18 mouse cellular contexts compared by ENCODE assay signal in genomic region chr11:5451341-5451740, GRCm38 (mm10). TPM values are rescaled to one million over a fixed set of nuclear protein-coding genes. Genes with fewer than 3 reads are reported as not detected.
DNase-seq lines count a peak whose midpoint lies in the region; ATAC-seq and TF ChIP-seq lines count a peak whose summit lies in the region.
"Had no signal": no experiment of that assay in that cellular context is flagged by ENCODE, and none has a peak within 500 bp of the region (broad histone marks: within the 10 kb centered on the region; RNA-seq: fewer than 3 reads in every experiment).

No protein-coding gene starts in this region.

- no peaks in the 10 kb centered on the region for H3K9me3 ChIP-seq in heart, embryonic 10.5 days
- H3K9me3 ChIP-seq in liver, embryonic 12.5 days (replicated peaks): no peaks in the 10 kb centered on the region
- H3K9me3 ChIP-seq in hindbrain, embryonic 12.5 days (replicated peaks): no peaks in the 10 kb centered on the region
- H3K9me3 ChIP-seq in neural tube, embryonic 15.5 days (replicated peaks): no peaks in the 10 kb centered on the region
- H3K9me3 ChIP-seq: forebrain, embryonic 12.5 days; G1E; heart, embryonic 12.5 days; limb, embryonic 13.5 days; neural tube, embryonic 13.5 days had no signal

- no peaks in the 10 kb centered on the region for H3K36me3 ChIP-seq in heart, embryonic 10.5 days
- no peaks in the 10 kb centered on the region for H3K36me3 ChIP-seq in liver, adult 2 months (ENCODE audit: control insufficient read depth, insufficient read depth, low read length)
- H3K36me3 ChIP-seq in liver, embryonic 12.5 days: no peaks in the 10 kb centered on the region
- H3K36me3 ChIP-seq in hindbrain, embryonic 12.5 days: no peaks in the 10 kb centered on the region
- H3K36me3 ChIP-seq in neural tube, embryonic 15.5 days: no peaks in the 10 kb centered on the region
- H3K36me3 ChIP-seq: forebrain, embryonic 12.5 days; G1E; heart, embryonic 12.5 days; limb, embryonic 13.5 days; neural tube, embryonic 13.5 days had no signal

- no peaks in the 10 kb centered on the region for H3K79me2 ChIP-seq in liver, adult 2 months (ENCODE audit: control insufficient read depth, insufficient read depth, low read length)

- WGBS in heart, embryonic 10.5 days: 64% methylated on average over 4 of the region's 4 CpGs
- WGBS in liver, adult 2 months: 71% methylated on average over 4 of the region's 4 CpGs
- WGBS in liver, embryonic 12.5 days (ENCODE audit: insufficient replicate concordance): 53% methylated on average over 4 of the region's 4 CpGs
- WGBS in hindbrain, embryonic 12.5 days: 69% methylated on average over 4 of the region's 4 CpGs
- 63% methylated on average over 4 of the region's 4 CpGs for WGBS in neural tube, embryonic 15.5 days

- no peak overlapping the region for H3K4me3 ChIP-seq in heart, embryonic 10.5 days
- no peak overlapping the region for H3K4me3 ChIP-seq in liver, adult 2 months (ENCODE audit: insufficient read depth, low read depth, low read length)
- no peak overlapping the region for H3K4me3 ChIP-seq in liver, embryonic 12.5 days
- no peak overlapping the region for H3K4me3 ChIP-seq in hindbrain, embryonic 12.5 days
- H3K4me3 ChIP-seq in neural tube, embryonic 15.5 days (replicated peaks): no peak overlapping the region
- H3K4me3 ChIP-seq: forebrain, embryonic 12.5 days; heart, embryonic 12.5 days; limb, embryonic 13.5 days; neural tube, embryonic 13.5 days had no signal

- no peak overlapping the region for H3K4me2 ChIP-seq in liver, embryonic 12.5 days
- H3K4me2 ChIP-seq in hindbrain, embryonic 12.5 days (replicated peaks): no peak overlapping the region
- H3K4me2 ChIP-seq in neural tube, embryonic 15.5 days: no peak overlapping the region
- H3K4me2 ChIP-seq: forebrain, embryonic 12.5 days; heart, embryonic 12.5 days; limb, embryonic 13.5 days; neural tube, embryonic 13.5 days had no signal

- peak; percentile 22 for DNase-seq in heart, adult 11 months
- no peak for DNase-seq in heart, embryonic 10.5 days (ENCODE audit: low spot score)
- no peak for DNase-seq in liver, adult 2 months (ENCODE audit: extremely low read depth, low read depth, low spot score)
- peak; percentile 11 for DNase-seq in thymus, postnatal 0 days (ENCODE audit: low spot score)
- no peak for DNase-seq in thymus, adult 18-20 months
- DNase-seq: cerebellum, postnatal 14 days; gastrocnemius, postnatal 36 days; heart, postnatal 36 days; lung, postnatal 14 days; right cerebral cortex, postnatal 14 days had no signal

- TF ChIP-seq CTCF in liver, adult 2 months (IDR thresholded peaks at IDR 0.05; ENCODE audit: low read depth, low read length): peak; percentile 41

- no peak overlapping the region for H3K9ac ChIP-seq in liver, adult 2 months (ENCODE audit: low read depth, low read length)
- H3K9ac ChIP-seq in liver, embryonic 12.5 days: no peak overlapping the region
- H3K9ac ChIP-seq in hindbrain, embryonic 12.5 days: no peak overlapping the region
- no peak overlapping the region for H3K9ac ChIP-seq in neural tube, embryonic 15.5 days (replicated peaks)
- H3K9ac ChIP-seq: forebrain, embryonic 12.5 days; heart, embryonic 12.5 days; limb, embryonic 13.5 days; neural tube, embryonic 13.5 days had no signal

- H3K4me1 ChIP-seq in heart, embryonic 10.5 days: no peaks in the 10 kb centered on the region
- H3K4me1 ChIP-seq in liver, adult 2 months (ENCODE audit: control insufficient read depth, insufficient read depth, low read length): peaks cover 8% of the 10 kb centered on the region
- H3K4me1 ChIP-seq in liver, embryonic 12.5 days: no peaks in the 10 kb centered on the region
- H3K4me1 ChIP-seq in hindbrain, embryonic 12.5 days: no peaks in the 10 kb centered on the region
- H3K4me1 ChIP-seq in neural tube, embryonic 15.5 days: no peaks in the 10 kb centered on the region
- H3K4me1 ChIP-seq: forebrain, embryonic 12.5 days; heart, embryonic 12.5 days; limb, embryonic 13.5 days; neural tube, embryonic 13.5 days had no signal

- TF ChIP-seq POLR2A in liver, adult 2 months (IDR thresholded peaks at IDR 0.05; ENCODE audit: extremely low read depth, insufficient read depth, low read length): no peak

- H3K27me3 ChIP-seq in heart, embryonic 10.5 days (ENCODE audit: insufficient read depth, poor library complexity, severe bottlenecking): peaks cover 14% of the 10 kb centered on the region
- no peaks in the 10 kb centered on the region for H3K27me3 ChIP-seq in liver, adult 2 months (ENCODE audit: control insufficient read depth, insufficient read depth, low read length)
- H3K27me3 ChIP-seq in liver, embryonic 12.5 days (replicated peaks): peaks cover 13% of the 10 kb centered on the region
- no peaks in the 10 kb centered on the region for H3K27me3 ChIP-seq in hindbrain, embryonic 12.5 days
- H3K27me3 ChIP-seq in neural tube, embryonic 15.5 days (replicated peaks): no peaks in the 10 kb centered on the region
- H3K27me3 ChIP-seq: limb, embryonic 13.5 days; neural tube, embryonic 13.5 days had no signal

- no peak for ATAC-seq in liver, embryonic 12.5 days
- no peak for ATAC-seq in hindbrain, embryonic 12.5 days (ENCODE audit: low FRiP score)
- ATAC-seq in neural tube, embryonic 15.5 days (ENCODE audit: low FRiP score): no peak

- no peak overlapping the region for H3K27ac ChIP-seq in heart, embryonic 10.5 days
- H3K27ac ChIP-seq in liver, adult 2 months (replicated peaks; ENCODE audit: insufficient read depth, low read depth, low read length): peak overlapping the region; percentile 15
- no peak overlapping the region for H3K27ac ChIP-seq in liver, embryonic 12.5 days
- H3K27ac ChIP-seq in hindbrain, embryonic 12.5 days: no peak overlapping the region
- H3K27ac ChIP-seq in neural tube, embryonic 15.5 days (replicated peaks): no peak overlapping the region
- H3K27ac ChIP-seq: forebrain, embryonic 12.5 days; limb, embryonic 13.5 days; neural tube, embryonic 13.5 days had no signal

RNA-seq across cellular contexts. Expression of gene Znrf3, which starts 6.7 kb away (rescaled TPM):
- polyA plus RNA-seq in heart, embryonic 10.5 days (2016; fragmentation: Nextera tagmentation; extraction: Ambion mirVana): 7.7 and 9.2 TPM in 2 replicates
- 4.6 and 6.3 TPM in 2 replicates for total RNA-seq in liver, adult 2 months (2014; rRNA removed)
- polyA plus RNA-seq in liver, adult 2 months (2012; rRNA removed): 4.2 and 4.5 TPM in 2 replicates
- polyA plus RNA-seq in liver, embryonic 12.5 days (2016; fragmentation: Nextera tagmentation; extraction: Ambion mirVana): 5.0 and 5.4 TPM in 2 replicates
- polyA plus RNA-seq in thymus, postnatal 0 days (2015; fragmentation: Nextera tagmentation; extraction: Ambion mirVana): 7.4 and 10.9 TPM in 2 replicates
- 8.2 and 8.3 TPM in 2 replicates for polyA plus RNA-seq in hindbrain, embryonic 12.5 days (2016; fragmentation: Nextera tagmentation; extraction: Ambion mirVana)
- polyA plus RNA-seq in neural tube, embryonic 15.5 days (2015; fragmentation: Nextera tagmentation; extraction: Ambion mirVana): 7.2 and 8.5 TPM in 2 replicates

Comparison
In these comparisons a context has a peak if more than half of its experiments do, and no peak if none do; other contexts are left out.
1. DNase-seq: peak in heart, adult 11 months (single experiment) and thymus, postnatal 0 days (single experiment); none in heart, embryonic 10.5 days (single experiment), liver, adult 2 months (single experiment) and thymus, adult 18-20 months (0 of 2).